Mouse (Mus musculus) splenic B cell, adult 2 months (primary cell): Measurements from ENCODE around the gene Plppr1.
"Not testable (repeated sequence)": the region's sequence is repeated elsewhere in the genome, so short reads cannot be mapped to it uniquely, and the experiment has no call there.

Source experiments
- DNase-seq: peaks from one replicate; pipeline ENCODE4 v3.0.0-alpha.2; 2011; ENCODE audit warnings: low read depth, low spot score
- H3K27me3 ChIP-seq: 2 replicates; pipeline ENCODE4 v1.6.1; 2012; ENCODE audit warnings: mild to moderate bottlenecking, low read length, moderate library complexity, mixed read lengths; ENCODE audit not compliant: control insufficient read depth, poor library complexity, insufficient read depth, severe bottlenecking
- H3K36me3 ChIP-seq: 2 replicates; pipeline ENCODE4 v1.6.1; 2012; ENCODE audit warnings: mild to moderate bottlenecking, low read length, moderate library complexity, mixed read lengths; ENCODE audit not compliant: control insufficient read depth, poor library complexity, insufficient read depth, severe bottlenecking

The Plppr1 gene

GRCm38 (mm10) chr4:49340091-49340490 lies 281.0 kb downstream of the Plppr1 start:
- not testable (repeated sequence) for H3K27me3 ChIP-seq, DNase-seq, H3K36me3 ChIP-seq

GRCm38 (mm10) chr4:49348001-49348400 lies 288.9 kb downstream of the Plppr1 start:
- not testable (repeated sequence) for DNase-seq, H3K36me3 ChIP-seq, H3K27me3 ChIP-seq

GRCm38 (mm10) chr4:49348677-49349076 lies 289.6 kb downstream of the Plppr1 start:
- DNase-seq: no peak
- H3K36me3 ChIP-seq: no peaks in the 10 kb centered on the region
- H3K27me3 ChIP-seq: no peaks in the 10 kb centered on the region

GRCm38 (mm10) chr4:49350470-49350869 lies 291.4 kb downstream of the Plppr1 start:
- H3K36me3 ChIP-seq: no peaks in the 10 kb centered on the region
- no peaks in the 10 kb centered on the region for H3K27me3 ChIP-seq
- no peak for DNase-seq

GRCm38 (mm10) chr4:49357097-49357496 lies 298.0 kb downstream of the Plppr1 start:
- no peak for DNase-seq

GRCm38 (mm10) chr4:49368046-49368445 lies 309.0 kb downstream of the Plppr1 start:
- not testable (repeated sequence) for DNase-seq, H3K36me3 ChIP-seq, H3K27me3 ChIP-seq

More at GRCm38 (mm10) chr4:49357097-49357496, 298.0 kb downstream of the Plppr1 start:
- H3K27me3 ChIP-seq: no peaks in the 10 kb centered on the region
- H3K36me3 ChIP-seq: no peaks in the 10 kb centered on the region

- not testable (repeated sequence) for H3K27me3 ChIP-seq, DNase-seq, H3K36me3 ChIP-seq
These were observed 324.7 kb downstream of the Plppr1 start for GRCm38 (mm10) chr4:49383576-49384318.

GRCm38 (mm10) chr4:49386873-49387272 lies 327.8 kb downstream of the Plppr1 start:
- no peak for DNase-seq
- no peaks in the 10 kb centered on the region for H3K27me3 ChIP-seq
- H3K36me3 ChIP-seq: no peaks in the 10 kb centered on the region
